Mouse (Mus musculus) midbrain, embryonic 15.5 days (tissue): ENCODE measurements around the gene Ccm2l. TPM values are rescaled to one million over a fixed set of nuclear protein-coding genes. Genes with fewer than 3 reads are reported as not detected.

Source experiments
- ATAC-seq: fragments of 200-750 bp; cut with Nextera tagmentation; replicated peaks from 2 replicates; pipeline ENCODE4 v1.8.0; 2017; ENCODE audit warnings: moderate TSS enrichment
- H3K27ac ChIP-seq: fragments of 300-500 bp; sonication (generic); 2 replicates; pipeline ENCODE4 v1.5.1; 2015; ENCODE audit warnings: mild to moderate bottlenecking, inconsistent platforms
- H3K27me3 ChIP-seq: fragments of 300-500 bp; sonication (generic); replicated peaks from 2 replicates; pipeline ENCODE4 v1.6.1; 2015; ENCODE audit warnings: inconsistent platforms
- H3K36me3 ChIP-seq: fragments of 300-500 bp; sonication (generic); replicated peaks from 2 replicates; pipeline ENCODE4 v1.6.1; 2015; ENCODE audit warnings: inconsistent platforms
- H3K4me1 ChIP-seq: fragments of 300-500 bp; sonication (generic); 2 replicates; pipeline ENCODE4 v1.6.1; 2015; ENCODE audit warnings: inconsistent platforms
- H3K4me2 ChIP-seq: fragments of 300-500 bp; sonication (generic); 2 replicates; pipeline ENCODE4 v1.6.1; 2015; ENCODE audit warnings: inconsistent platforms, mild to moderate bottlenecking, moderate library complexity
- H3K4me3 ChIP-seq: fragments of 300-500 bp; sonication (generic); 2 replicates; pipeline ENCODE4 v1.5.1; 2015; ENCODE audit warnings: mild to moderate bottlenecking, inconsistent platforms
- H3K9ac ChIP-seq: fragments of 300-500 bp; sonication (generic); 2 replicates; pipeline ENCODE4 v1.6.1; 2015; ENCODE audit warnings: mild to moderate bottlenecking, inconsistent platforms
- H3K9me3 ChIP-seq: fragments of 300-500 bp; sonication (generic); 2 replicates; pipeline ENCODE4 v1.6.1; 2016; ENCODE audit warnings: inconsistent platforms
- WGBS: fragments of 180-500 bp; shearing (Covaris S2); methylation state at CpG from one replicate; pipeline ENCODE4 v1.1.7; 2015; ENCODE audit warnings: mixed read lengths; 5-methylcytosine and 5-hydroxymethylcytosine counted together
- polyA plus RNA-seq: library from polyadenylated mRNA; unstranded; fragments of >200 nt; fragmentation: Nextera tagmentation; extraction: Ambion mirVana; gene quantifications from 2 replicates; pipeline ENCODE4 v1.2.1, GENCODE M21; 2015

Gene Ccm2l
- polyA plus RNA-seq, 1 experiment from 2014 or later: 1.7 TPM

DNA sequence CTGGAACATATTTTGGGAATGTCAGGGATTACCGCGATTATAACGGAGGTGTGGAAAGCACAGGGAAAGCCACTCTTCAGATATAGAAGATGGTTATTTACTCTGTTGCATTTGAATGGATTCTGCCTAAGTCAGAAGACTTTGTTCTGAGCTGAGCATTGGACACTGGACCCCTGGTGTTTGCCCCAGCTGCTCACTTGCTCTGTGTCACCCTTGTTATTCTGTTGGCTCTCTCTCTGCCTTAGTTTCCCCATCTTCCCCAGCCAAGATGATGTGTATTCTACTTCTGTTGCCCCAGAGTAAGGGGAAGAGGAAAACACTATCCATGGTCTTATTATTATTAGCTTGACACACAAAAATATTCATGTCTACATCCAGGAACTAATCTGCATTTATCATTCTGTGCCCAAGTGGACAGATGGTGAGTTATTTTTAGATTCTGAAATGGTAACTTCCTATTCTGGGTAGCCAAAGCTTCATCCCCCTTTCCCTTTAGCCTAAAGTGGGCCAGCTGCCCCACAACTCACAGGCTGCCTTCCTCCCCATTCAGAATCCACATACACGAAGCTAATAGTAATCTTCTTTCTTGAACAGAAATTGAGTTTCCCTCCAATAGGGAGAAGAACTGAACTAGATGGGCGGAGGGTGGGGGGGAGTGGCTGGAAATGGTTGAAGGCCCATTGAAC is 32.1 kb upstream of the Ccm2l start:
- Histone ChIP-seq H3K4me2 (peak overlapping the region; percentile 89), H3K4me3 (peak overlapping the region; percentile 67), H3K9ac (peak overlapping the region; percentile 82; the same call in 1 of the 2 replicates), H3K9me3 (no peaks in the 10 kb centered on the region), H3K27ac (no peak overlapping the region), H3K27me3 (no peaks in the 10 kb centered on the region; the same call in 1 of the 2 replicates), H3K36me3 (no peaks in the 10 kb centered on the region), H3K4me1 (peaks cover 55% of the 10 kb centered on the region)
- WGBS: 64% methylated on average over 5 of the region's 5 CpGs
- no peak for ATAC-seq

DNA sequence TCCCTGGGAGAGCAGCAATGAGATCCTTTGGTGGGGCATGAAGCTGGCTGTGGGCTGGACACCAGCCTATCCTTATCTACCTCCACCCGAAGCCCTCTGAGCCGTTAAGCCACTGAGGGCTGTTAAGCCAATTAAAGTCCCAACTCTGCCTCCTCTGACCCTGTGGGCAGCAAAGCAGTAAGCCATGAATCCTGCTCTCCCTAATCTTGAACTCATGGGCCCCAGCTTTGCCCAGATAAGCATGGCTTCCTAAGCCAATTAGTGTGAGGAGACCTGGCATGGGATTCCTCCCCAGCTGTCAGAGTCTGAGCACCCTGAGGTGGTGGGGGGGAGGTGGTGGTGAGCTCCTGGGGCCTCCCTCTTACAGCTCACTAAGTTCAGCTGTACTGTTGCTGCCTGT is 29.1 kb upstream of the Ccm2l start:
- H3K27ac ChIP-seq: no peak overlapping the region
- peaks cover 48% of the 10 kb centered on the region for H3K4me1 ChIP-seq
- no peak for ATAC-seq
- H3K36me3 ChIP-seq: no peaks in the 10 kb centered on the region
- H3K9ac ChIP-seq: no peak overlapping the region; the same call in 1 of the 2 replicates
- no peak overlapping the region for H3K4me3 ChIP-seq
- WGBS: 7% methylated on average over 2 of the region's 2 CpGs
- no peaks in the 10 kb centered on the region for H3K9me3 ChIP-seq
- no peak overlapping the region for H3K4me2 ChIP-seq
- no peaks in the 10 kb centered on the region for H3K27me3 ChIP-seq

DNA sequence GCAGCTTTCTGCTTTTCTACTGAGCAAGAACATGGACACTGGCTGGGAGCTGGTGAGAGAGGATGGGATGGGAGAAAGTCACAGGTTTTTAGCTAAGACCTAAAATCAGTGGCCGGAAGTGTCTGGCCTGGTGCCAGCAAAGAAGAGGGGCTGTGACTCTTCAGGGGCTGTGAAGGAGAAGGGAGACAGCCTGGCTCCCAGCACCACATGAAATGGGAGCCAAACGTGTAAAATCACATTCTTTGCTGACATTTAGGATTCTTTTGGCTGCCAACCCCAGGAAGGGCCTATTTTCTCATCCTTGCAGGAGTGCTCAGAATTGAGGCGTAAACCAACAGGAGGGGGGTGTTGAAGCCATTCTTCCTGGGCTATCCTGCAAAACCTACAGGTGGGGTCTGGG is 21.9 kb upstream of the Ccm2l start:
- no peak overlapping the region for H3K27ac ChIP-seq
- no peaks in the 10 kb centered on the region for H3K9me3 ChIP-seq
- ATAC-seq: no peak
- H3K4me2 ChIP-seq: no peak overlapping the region
- no peaks in the 10 kb centered on the region for H3K27me3 ChIP-seq
- no peak overlapping the region for H3K9ac ChIP-seq
- no peak overlapping the region for H3K4me3 ChIP-seq
- WGBS: 64% methylated on average over 3 of the region's 3 CpGs
- peaks cover 10% of the 10 kb centered on the region for H3K4me1 ChIP-seq
- H3K36me3 ChIP-seq: no peaks in the 10 kb centered on the region

DNA sequence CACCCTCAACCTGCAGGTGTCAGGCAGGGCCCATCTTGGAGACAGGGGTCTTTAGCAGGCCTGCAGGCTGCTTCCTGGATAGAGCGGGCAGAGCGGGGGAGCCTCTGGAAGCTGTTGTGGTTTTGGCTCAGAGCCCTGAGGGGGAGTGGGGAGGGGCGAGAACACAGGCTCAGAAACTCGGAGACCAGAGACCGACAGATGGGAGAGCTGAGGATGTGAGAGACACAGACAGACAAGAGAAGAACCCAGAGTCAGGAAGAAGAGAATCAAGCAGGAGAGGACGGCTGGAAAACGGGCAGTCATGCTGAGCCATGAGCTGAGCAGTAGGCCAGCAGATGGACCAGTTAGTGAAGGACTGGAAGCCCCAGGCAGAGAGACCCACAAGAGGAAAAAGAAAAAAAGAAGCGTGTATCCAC is 19.9 kb upstream of the Ccm2l start:
- H3K27me3 ChIP-seq: no peaks in the 10 kb centered on the region
- peaks cover 21% of the 10 kb centered on the region for H3K4me1 ChIP-seq
- no peak overlapping the region for H3K4me3 ChIP-seq
- no peaks in the 10 kb centered on the region for H3K9me3 ChIP-seq
- no peak overlapping the region for H3K9ac ChIP-seq
- H3K27ac ChIP-seq: no peak overlapping the region
- no peaks in the 10 kb centered on the region for H3K36me3 ChIP-seq
- ATAC-seq: no peak; the same call in 1 of the 2 replicates
- 31% methylated on average over 8 of the region's 8 CpGs for WGBS
- H3K4me2 ChIP-seq: no peak overlapping the region

DNA sequence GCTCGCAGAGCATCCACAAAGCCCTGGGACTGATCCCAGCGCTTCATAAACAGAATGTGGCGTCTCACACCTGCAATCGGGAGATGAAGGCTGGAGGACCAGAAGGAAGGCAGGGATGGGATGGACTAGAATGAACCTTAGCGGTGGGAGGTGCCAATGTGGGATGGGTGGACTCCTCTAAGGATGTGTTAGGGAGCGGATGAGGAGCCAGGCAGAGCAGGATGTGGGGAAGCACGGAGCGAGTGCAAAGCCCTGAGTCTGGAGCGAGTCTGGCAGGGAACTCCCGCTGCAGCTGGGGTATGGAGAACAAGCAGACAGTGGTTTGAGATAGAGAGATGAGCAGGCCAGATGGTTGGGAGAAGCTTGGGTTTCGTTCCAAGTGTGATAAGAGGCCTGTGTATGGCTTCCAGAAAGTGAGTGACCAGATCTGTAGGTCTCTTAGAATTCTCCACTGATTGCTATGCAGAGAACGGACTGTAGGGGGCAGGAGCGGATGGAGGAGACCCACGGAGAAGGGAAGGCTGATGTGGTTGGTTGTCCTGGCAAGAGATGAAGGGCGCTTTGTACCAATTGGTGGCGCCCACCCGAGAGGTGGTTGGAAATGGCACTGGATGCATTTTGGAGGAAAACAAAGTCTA is 17.8 kb upstream of the Ccm2l start:
- Histone ChIP-seq H3K27me3 (0 out of 2 replicates have a peak, but pooled peaks cover 6% of the 10 kb centered on the region), H3K9me3 (no peaks in the 10 kb centered on the region), H3K9ac (no peak overlapping the region), H3K4me1 (peaks cover 24% of the 10 kb centered on the region), H3K4me3 (no peak overlapping the region), H3K27ac (no peak overlapping the region), H3K36me3 (no peaks in the 10 kb centered on the region), H3K4me2 (no peak overlapping the region)
- WGBS: 48% methylated on average over 17 of the region's 17 CpGs
- ATAC-seq: no peak

DNA sequence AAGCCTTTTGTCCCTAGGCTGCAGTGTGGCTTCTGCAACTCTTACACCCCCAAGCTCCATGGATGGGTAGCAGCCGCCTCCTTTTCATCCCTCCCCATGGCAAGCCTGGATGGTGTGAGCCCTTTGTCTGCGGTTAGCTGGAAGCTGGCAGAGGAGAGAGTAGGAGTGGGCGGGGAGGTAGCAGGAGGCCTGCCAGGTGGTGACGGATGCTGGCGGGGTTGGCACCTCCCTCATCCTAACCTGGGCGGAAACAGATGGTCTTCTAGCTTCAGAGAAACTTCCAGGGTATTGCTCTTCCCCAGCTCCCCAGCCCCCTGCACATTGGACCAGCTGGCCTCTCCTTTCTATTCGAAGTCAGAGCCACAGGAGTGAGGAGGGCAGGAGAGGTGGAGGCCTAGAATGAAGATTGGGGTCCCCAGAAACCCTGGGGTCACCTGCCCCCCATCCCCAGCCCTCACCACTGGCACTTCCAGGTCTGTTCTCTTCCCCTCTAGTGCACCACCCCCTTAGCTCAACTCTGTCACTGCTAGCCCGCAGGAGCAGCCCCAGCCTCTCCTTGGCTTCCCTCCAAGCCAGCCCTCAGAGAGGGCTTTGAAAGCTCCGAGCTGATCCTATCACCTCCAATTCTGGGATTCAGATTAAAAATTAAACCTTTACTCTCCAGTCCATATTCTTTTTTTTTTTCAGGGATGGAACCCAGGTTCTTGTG is 16.3 kb upstream of the Ccm2l start:
- H3K9ac ChIP-seq: no peak overlapping the region
- 32% methylated on average over 9 of the region's 9 CpGs for WGBS

DNA sequence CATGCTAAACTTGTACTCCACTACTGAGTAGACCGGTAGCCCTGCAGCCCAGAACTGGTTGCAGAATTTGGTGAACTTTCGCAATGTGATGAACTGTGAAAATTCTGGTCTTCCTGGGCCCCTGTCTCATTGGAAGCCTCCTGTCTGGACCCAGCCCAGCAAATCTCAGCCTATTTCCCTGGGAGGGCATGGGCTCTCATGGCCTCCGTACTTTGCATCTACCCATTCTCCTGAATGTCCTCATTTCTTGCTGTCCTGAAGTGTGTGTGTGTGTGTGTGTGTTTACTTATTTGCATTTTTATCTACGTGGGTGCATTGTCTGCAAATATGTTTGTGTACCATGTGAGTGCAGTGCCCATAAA is 15.8 kb upstream of the Ccm2l start:
- Histone ChIP-seq H3K4me3 (no peak overlapping the region), H3K36me3 (peaks cover 10% of the 10 kb centered on the region), H3K9me3 (no peaks in the 10 kb centered on the region), H3K4me1 (peaks cover 24% of the 10 kb centered on the region), H3K27ac (peak overlapping the region; percentile 71; the same call in 1 of the 2 replicates), H3K27me3 (0 out of 2 replicates have a peak, but pooled peaks cover 6% of the 10 kb centered on the region), H3K9ac (no peak overlapping the region), H3K4me2 (no peak overlapping the region)
- ATAC-seq: no peak
- WGBS: 84% methylated on average over 4 of the region's 4 CpGs

More for the DNA sequence above, 16.3 kb upstream of the Ccm2l start:
- H3K4me1 ChIP-seq: peaks cover 24% of the 10 kb centered on the region
- H3K36me3 ChIP-seq: peaks cover 5% of the 10 kb centered on the region
- ATAC-seq: peak; percentile 65
- no peak overlapping the region for H3K4me2 ChIP-seq
- no peaks in the 10 kb centered on the region for H3K9me3 ChIP-seq
- 0 out of 2 replicates have a peak, but pooled peaks cover 6% of the 10 kb centered on the region for H3K27me3 ChIP-seq
- no peak overlapping the region for H3K4me3 ChIP-seq
- H3K27ac ChIP-seq: peak overlapping the region; percentile 71

DNA sequence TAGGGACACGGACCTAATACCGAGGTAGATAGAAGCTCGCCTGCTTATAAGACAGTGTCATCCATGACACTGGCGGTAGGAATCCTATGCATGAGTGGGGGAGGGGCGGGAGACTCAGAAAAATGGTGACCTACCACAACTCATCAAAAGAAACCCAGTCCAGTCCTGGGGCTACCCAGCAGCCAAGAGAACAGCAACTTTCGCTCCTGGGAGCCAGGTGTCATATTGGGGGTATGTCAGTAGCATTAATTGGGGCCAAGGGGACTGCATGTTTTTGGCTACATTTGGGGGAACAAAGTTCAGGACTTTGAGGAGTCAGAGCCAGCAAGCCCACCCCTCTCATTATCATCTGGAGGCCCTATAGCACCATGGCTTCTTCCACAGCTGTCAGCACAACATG is 14.7 kb upstream of the Ccm2l start:
- ATAC-seq: no peak
- no peak overlapping the region for H3K9ac ChIP-seq
- H3K36me3 ChIP-seq: peaks cover 13% of the 10 kb centered on the region

DNA sequence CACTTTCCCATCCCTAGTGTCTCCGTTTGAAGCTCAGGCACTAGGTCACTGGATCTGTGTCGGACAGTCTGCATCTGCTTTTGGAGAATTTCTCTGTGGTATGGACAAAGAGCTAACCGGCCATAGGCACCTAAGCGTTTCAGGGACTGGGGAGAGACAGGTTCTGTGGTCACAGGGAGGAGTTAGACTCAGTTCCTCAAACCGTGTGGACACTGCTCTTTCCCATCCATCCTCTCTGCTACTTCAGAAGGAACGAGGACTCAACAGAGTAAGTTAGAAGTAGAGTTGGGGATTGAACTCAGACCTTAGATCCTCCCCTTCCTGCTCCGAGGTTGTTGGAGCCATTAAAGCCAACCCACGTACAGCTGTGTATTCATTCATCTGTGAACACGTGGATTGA is 14.2 kb upstream of the Ccm2l start:
- WGBS: 80% methylated on average over 9 of the region's 9 CpGs
- no peak for ATAC-seq

More for the DNA sequence above, 14.7 kb upstream of the Ccm2l start:
- H3K4me3 ChIP-seq: no peak overlapping the region
- WGBS: 89% methylated on average over 6 of the region's 6 CpGs
- H3K9me3 ChIP-seq: no peaks in the 10 kb centered on the region
- no peak overlapping the region for H3K4me2 ChIP-seq
- H3K4me1 ChIP-seq: peaks cover 18% of the 10 kb centered on the region
- H3K27ac ChIP-seq: no peak overlapping the region
- H3K27me3 ChIP-seq: 0 out of 2 replicates have a peak, but pooled peaks cover 6% of the 10 kb centered on the region

DNA sequence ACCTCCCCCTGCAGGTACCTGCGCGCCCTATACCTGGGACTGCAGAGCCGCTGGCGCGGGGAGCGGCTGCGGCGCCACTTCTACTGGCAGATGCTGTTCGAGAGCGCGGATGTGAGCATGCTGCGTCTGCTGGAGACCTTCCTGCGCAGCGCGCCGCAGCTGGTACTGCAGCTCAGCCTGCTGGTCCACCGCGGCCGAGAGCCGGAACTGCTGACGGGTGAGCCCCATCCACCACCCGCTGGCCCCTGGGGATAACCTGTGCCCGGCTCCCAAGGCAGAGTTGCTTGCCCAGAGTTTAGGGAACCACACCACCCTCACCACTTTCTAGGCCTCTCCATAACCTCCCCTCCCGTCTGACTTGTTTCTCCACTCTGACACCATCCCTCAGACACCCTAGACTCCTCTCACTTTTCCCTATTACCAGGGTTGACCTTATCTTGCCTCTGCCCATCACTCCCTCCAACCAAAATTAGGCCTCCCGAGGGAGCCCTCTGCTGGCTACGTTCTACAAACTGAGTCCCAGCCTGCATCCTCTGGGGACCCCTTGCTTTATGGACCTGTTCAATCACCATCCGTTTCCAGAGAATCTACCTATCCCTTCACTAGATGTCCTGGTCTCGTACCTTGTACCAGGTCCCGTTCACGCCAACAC is 12.9 kb upstream of the Ccm2l start:
- Histone ChIP-seq H3K27ac (no peak overlapping the region), H3K27me3 (0 out of 2 replicates have a peak, but pooled peaks cover 6% of the 10 kb centered on the region), H3K4me3 (no peak overlapping the region), H3K36me3 (peaks cover 13% of the 10 kb centered on the region), H3K4me1 (peaks cover 17% of the 10 kb centered on the region), H3K9me3 (no peaks in the 10 kb centered on the region), H3K4me2 (no peak overlapping the region), H3K9ac (no peak overlapping the region)
- ATAC-seq: no peak
- WGBS: 11% methylated on average over 30 of the region's 30 CpGs

More for the DNA sequence above, 14.2 kb upstream of the Ccm2l start:
- Histone ChIP-seq H3K36me3 (peaks cover 13% of the 10 kb centered on the region), H3K4me2 (no peak overlapping the region), H3K9me3 (no peaks in the 10 kb centered on the region), H3K4me1 (peaks cover 17% of the 10 kb centered on the region), H3K27me3 (0 out of 2 replicates have a peak, but pooled peaks cover 6% of the 10 kb centered on the region), H3K9ac (no peak overlapping the region), H3K4me3 (no peak overlapping the region), H3K27ac (no peak overlapping the region)

DNA sequence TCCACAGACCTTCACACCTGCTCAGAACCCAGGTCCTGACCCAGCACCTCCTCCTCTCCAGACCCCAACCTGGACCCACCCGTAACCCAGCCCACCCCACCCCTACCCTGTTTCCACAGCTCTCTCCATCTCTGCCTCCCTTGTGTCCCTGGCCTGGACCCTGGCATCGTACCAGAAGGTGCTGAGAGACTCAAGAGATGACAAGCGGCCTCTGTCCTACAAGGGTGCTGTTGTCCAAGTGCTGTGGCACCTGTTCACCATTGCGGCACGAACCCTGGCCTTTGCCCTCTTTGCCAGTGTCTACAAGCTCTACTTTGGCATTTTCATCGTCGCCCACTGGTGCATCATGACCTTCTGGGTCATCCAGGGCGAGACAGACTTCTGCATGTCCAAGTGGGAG is 11.9 kb upstream of the Ccm2l start:
- Histone ChIP-seq H3K27me3 (0 out of 2 replicates have a peak, but pooled peaks cover 6% of the 10 kb centered on the region), H3K9me3 (no peaks in the 10 kb centered on the region), H3K27ac (no peak overlapping the region), H3K4me2 (no peak overlapping the region), H3K4me3 (no peak overlapping the region), H3K4me1 (peaks cover 13% of the 10 kb centered on the region), H3K36me3 (peaks cover 13% of the 10 kb centered on the region), H3K9ac (no peak overlapping the region)
- no peak for ATAC-seq
- WGBS: 87% methylated on average over 8 of the region's 8 CpGs
